Mouse (Mus musculus): ENCODE data around the gene Crabp1.

Crabp1 gene

DNA sequence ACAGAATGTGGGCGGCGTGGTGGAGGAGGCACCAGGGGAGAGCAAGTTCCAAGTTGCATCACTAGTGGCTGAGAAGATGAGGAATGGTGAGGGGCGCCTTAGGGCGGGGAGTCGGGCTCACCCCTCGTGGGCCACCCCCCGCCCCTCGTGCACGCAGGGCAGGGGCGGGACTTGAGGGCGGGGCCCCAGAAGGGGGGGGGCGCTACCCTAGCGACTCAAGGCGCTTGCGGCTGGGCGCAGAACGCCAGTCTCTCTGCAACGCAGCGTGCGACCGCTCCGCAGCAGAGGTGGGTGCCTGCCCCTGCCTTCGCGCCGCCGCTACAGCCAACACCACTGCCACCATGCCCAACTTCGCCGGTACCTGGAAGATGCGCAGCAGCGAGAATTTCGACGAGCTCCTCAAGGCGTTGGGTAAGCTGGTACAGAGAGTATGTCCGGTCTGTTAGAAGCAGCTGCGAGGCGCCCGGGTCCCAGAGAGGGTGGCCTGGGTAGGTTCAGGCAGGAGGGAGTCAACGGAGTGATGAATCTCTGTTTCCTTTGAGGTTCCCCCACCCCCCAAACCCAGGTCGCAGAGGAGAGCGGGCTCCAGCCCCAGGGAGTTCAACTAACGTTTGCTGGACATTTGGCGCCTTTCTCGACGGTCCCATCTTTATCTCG lies at the start of gene Crabp1:
Gene Crabp1 (plus strand): TSS at position 188 of the 657 bp plus-strand sequence.
- DNase-seq (ENCODE audit: low spot score in 2 of 2), result no peak

DNA sequence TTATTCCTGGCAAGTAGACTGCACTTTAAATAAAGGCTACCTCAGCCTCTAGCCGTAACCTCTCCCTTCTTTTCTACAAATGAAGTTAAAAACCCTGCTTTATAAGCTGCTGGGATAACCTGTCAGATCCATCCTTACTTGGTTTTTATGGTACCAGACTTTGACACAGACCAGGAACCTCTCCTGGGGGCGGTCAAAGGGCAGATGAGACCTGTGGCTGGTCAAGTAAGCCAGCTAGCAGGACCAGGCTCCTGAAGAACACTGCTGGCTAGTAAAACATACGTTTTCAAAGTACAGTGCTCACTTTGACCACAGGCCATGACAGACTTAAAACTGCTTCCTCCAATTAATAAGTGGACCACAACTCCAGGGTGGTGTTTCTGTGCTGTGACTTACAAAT lies 48.8 kb upstream of the Crabp1 start:
- DNase-seq (ENCODE audit: low spot score in 2 of 2), result no peak

DNA sequence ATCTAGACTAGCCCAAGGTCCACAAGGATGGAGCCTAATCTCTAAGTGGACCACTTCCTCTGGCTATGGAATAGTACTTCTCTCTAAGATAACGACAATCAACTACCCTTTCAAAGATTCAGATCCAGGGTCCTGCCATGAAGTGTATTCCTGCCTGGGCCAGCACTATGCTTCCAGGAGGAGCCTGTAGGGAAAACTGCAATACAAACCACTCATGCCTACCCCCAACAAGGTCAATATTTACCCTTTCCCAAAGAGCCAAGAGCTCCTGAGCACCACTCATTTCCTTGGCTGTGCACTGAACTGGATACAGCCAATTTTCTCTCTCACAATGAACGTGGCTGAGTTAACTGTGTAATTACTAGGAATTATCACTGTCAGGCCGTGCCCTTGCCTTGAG lies 47.0 kb upstream of the Crabp1 start:
- no peak for DNase-seq (ENCODE audit: low spot score in 2 of 2)

DNA sequence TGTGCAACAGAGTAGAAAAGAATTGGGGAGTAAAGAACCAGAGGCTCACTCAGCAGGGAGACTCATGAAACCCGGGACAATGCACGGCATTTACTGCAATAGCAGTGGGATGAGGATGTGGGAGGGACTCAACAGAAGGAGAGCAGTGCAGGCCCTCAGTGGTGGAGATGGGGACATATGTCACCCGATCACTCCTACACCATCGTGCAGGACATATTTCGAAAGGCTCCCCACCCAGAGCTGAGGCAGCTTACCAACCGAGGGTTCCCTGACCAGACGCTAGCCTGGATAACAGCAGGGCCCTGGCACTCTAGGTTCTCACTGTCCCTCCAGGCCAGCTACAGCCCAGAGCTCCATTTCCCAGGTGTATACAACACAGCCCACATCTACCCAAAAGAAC lies 42.4 kb upstream of the Crabp1 start:
- DNase-seq (ENCODE audit: low spot score in 2 of 2), result no peak

DNA sequence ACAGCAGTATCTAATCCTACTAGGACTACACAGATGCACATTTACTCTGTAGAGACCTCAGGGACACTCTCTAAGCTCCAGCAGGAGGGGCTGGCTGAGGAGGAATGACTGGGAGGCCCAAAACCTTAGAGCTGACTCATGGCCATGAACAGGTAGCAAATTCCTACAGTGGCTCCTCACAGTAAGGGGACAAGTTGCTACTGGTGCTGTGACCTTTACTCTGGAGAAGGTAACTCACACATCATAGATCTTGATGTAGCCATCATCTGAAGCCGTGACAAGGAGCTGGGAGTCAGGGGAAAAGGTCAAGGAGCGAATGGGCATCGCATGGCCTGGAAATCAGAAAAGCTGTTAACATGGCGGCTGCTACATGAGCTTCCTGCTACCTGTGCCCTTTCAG lies 42.0 kb upstream of the Crabp1 start:
- no peak for DNase-seq (ENCODE audit: low spot score in 2 of 2)

DNA sequence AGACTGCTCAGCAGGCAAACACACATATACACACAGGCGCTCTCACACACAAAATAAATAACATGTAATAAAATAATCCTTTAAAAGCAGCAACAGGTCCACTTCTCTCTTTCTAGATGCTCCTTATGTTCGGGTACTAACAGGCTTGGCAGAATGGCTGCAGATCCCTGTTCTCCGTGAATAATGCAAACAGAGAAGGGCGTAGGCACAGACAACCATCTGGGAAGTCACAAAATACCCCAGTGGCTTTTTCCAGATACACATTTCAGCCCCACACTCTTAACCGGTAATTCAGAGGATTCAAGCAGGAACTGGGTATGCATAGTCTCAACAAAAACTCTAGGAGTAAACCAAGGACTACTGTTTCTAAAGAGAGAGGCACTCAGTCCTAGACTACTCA lies 38.2 kb upstream of the Crabp1 start:
- no peak for DNase-seq (ENCODE audit: low spot score in 2 of 2)

DNA sequence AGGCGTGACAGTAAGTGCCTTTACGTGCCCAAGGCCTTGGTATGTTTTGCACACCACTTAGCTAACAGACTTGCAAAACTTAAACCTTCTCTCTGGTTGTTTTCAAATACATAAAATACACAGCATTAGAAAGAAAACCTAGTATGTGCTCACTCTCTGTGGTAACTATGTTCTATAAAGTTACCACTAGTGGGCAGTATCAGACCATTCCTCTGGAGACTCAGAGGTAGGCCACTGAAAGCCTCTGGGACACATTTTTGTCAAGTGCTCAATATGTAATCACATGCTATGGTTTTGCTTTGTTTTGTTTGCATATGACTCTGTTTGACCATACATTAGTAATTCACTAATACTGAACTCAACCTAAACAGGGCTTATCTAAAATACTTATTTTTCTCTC lies 32.4 kb upstream of the Crabp1 start:
- peak; percentile 5 to 12 for DNase-seq (ENCODE audit: low spot score in 2 of 2)

DNA sequence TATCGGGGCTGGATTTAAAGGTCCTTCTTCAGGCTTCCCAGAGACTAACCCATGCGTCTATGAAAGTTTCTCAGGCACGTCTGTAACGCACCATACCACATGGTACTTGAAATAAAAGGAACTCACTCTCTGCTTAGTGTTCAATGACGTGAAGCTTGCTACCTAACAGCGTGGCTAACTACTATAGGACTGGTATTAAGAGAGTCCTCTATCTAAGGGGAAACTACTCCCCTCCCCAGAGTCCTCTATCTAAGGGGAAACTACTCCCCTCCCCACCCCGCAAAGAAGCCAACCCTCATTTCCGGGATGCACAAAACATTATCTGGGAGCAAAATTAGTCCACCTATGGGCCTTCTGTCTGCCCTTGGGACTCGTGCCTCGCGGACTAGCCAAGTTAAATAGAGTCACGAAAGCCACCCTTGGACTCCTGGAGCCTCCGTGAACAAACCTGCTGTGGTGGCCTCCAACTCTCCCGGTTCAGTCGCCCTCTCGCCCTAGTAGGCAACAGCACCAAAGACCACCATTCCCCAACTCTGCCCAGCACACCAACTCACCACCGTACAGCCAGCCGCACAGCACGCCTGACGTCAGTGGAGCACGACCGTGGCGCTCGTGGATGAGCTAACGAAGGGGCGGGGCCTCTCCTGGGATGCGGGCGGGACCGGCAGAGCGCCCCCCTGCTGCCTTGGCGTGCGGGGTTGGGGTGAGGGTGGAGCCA lies 30.5 kb upstream of the Crabp1 start, which contains the start of gene Wdr61:
Gene Wdr61 (minus strand): TSS at position 599 of the 718 bp plus-strand sequence.
- peak; percentile 97 to 98 for DNase-seq (ENCODE audit: low spot score in 2 of 2)

DNA sequence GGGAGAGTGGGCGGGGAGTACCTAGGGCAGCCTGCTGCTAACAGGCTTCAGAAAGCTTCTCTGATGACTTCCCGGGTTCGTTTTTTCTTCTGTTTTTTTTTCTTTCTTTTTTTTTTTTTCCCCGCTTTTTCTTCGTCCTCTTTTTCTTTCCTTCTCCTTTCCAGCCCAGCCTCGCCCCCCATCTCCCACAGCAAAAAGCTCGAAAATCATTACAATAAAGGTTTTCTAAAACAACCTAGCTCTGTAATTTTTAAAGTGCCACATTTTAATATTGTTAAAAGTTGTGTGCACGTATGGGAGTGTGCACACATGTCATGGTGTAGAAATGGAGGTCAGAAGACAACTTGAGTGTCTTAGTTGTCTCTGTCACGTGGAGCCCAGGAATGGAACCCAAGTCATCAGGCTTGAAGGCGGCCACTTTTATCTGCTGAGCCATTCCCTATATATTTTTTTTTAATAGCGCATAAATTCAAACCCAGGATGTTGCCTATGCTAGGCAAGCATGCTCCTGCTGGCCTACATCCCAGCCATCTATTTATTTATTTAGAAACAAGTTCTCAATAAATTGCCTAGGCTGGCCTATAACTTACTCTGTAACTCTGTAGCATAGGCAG lies 29.8 kb upstream of the Crabp1 start:
- no peak for DNase-seq (ENCODE audit: low spot score in 2 of 2)

DNA sequence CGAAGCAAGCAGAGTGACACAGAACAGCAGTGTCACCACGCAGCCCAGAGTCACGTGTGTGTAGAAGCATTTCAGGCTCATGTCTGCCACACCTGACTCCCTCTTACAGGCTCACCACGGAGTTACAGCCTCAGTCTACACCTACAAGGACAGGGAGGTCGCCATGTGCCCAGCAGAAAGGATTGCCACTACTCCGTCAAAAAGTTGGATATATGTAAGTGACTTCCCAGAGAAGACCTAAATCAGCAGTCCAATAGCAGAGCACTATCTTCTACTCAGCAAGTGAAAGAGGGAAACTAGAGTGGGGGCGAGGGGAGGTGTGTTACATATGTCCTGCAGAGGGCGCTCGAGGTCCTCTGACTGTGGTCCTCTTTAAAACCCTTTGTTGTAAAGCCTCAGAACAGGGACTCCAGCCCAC lies 28.3 kb upstream of the Crabp1 start:
- DNase-seq (ENCODE audit: low spot score in 2 of 2), result peak; percentile 39 to 63

DNA sequence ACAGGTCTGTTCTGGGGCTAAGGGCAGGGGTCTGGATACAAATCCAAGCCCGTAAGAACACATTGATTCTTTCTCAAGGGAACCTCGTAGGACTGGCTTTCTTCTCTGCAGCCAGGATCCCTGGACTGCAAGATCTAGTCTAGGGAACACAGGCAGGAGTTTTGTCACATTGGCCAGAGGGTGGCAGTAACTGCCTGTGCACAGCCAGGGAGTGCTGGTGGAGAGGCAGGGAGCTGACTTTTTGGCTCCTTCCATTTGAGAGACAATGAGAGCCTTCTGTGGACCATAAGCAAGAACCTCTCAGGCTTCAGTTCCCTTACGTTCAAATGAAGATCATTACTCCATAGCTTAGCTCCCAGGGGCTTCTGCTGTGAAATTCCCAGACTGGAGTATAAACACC lies 26.2 kb upstream of the Crabp1 start:
- no peak for DNase-seq (ENCODE audit: low spot score in 2 of 2)

DNA sequence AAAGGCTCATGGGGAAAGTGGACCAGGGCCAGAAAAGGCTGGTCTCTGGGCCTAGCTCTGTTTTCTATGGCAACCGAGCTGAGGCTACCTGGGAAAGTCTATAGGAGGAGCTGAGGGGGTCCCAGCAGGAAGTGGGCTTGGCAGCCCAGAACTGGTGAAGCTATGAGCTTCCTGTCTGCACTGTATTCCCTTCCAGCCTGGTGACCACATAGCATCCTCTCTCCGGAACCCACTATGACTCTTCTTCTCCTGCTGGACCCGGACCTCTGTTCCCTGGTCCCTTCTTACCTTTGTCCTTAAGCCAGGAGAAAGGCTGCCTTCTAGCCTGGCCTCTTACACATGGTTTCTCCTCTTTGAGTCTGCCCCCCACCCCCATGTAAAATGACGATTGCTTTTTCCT lies 20.7 kb upstream of the Crabp1 start:
- no peak for DNase-seq (ENCODE audit: low spot score in 2 of 2)

DNA sequence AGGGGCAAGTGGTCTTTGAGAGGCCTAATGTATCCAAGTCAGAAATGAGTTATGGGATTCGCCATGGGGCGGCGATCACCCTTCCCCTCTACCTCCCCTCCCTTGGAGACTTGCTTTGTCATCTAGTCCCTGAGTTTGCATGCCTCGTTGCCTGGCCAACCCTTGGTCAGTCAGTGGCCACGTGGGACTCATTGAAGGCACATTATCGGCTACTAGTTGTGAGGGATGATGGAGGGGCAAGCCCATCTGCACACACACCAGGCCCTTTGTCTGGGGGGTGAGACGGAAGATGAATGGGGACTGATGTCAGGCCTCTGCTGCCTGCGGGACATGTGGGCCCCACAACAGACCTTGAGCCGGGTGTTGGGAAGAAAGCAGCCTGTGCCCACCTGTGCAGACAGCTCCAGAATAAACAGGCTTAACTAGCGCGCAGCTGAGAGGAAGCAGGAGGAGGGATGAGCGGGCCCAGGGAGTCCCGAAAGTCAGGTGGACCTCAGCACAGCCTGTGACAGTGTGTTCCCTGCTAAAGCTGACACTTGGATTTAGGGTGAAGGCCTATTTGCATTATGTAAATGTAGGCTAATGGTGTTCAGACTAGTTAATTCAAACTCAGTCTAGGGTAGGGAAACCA lies 18.7 kb upstream of the Crabp1 start:
- no peak for DNase-seq (ENCODE audit: low spot score in 2 of 2)

DNA sequence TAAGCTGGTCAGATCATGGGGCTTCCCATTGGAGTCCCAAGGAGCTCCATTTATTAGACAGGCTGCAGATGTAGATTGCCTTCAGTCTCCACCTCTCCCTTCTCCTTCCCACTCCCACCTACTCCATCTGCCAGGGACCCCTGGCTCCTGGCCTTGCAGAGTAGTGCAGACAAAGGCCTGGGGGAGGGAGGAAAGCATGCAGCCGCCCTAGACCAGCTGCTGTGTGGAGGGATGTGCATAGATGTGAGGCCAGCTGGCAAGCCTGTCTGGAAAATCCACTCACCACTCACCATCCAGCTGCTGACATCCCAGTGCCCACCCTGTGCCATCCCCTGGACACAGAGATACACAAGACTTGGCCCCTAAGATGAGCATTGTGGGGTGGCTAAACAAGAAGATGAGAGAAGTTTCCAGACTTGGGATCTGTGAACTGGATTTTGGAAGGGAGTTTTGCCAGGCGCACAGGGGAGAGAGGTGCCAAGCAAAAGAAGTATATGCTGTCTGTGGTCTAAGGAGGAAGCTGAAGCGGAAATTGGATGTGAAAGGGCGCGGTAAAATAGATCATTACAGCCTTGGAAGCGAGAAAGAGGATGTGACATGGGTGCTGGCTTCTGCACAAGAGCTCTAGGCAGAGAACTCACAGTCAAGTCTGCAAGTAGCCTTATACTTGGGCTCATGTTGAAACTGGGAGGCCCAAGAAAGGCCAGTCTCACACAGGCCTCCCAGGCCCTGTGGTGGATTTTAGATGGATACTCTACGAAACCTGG lies 14.2 kb upstream of the Crabp1 start:
- no peak for DNase-seq (ENCODE audit: low spot score in 2 of 2)

DNA sequence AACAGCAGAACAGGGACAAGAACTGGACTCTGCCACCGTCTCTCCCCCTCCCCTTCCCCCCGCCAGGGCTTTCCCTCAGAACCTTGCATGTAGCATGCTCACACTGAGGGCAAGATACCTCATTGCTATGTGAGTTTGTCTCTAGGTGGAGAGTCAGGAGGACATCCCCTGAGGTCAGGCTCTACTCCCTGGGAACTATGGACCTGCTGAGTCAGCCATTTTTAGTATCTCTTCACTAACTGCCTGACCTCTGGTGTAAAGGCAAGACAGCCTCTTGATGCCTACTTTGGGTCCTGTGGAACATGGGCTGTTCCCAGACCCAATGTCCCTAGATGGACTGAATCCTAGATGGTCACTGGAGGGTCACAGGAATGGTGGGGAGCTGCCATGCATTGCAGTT lies 12.9 kb upstream of the Crabp1 start:
- no peak for DNase-seq (ENCODE audit: low spot score in 2 of 2)

DNA sequence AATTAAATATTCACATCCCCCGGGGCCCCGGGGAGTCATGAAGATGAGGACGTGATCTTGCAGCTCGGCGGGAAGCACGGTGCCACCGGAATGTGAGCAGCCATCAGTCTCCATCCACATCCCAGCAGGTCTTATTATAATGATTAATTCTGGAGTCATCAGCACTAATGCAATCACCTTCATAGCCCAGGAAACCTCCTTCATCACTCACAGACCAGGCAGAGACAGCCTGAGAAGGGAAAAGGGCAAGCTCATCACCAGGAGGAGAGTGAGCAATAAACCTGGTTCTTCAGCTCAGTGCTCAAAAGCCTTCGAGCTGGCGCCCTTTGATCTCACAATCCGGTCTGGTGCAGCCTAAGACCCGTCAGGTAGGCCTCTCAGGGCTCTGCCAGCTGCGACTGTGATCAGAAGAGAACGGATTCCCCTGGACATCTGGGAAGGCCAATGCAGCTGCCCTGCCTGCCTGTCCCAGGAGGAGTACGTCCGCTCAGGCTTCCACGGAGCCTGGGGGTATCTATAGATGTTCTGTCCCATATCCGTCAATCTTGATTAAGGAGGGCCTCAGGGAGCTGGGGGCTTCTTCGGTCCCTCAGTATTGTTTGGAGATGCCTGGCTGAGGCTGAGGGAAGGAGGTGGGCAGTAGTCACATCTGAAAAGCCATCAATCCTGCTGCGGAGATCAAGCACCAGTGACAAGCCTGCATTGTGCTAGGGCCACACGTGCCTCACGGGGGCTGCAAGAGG lies 12.2 kb upstream of the Crabp1 start:
- no peak for DNase-seq (ENCODE audit: low spot score in 2 of 2)

DNA sequence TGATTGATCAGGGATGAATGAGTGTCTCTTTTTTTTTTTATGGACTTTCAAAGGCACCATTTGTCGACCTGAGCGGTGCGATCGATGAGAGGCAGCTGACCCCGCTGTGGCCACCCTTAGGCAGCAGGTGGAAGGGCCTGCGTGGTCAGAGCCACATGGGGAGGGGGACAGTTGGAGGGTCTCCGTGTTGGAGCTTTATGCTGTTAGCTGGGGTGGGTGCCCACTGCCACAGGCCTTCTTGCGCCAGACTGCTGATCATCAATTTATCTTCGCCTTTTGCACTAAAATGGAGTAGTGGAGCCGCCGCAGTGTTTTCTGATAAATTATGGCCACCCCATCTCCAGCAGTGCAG lies 11.6 kb upstream of the Crabp1 start:
- DNase-seq (ENCODE audit: low spot score in 2 of 2), result no peak

DNA sequence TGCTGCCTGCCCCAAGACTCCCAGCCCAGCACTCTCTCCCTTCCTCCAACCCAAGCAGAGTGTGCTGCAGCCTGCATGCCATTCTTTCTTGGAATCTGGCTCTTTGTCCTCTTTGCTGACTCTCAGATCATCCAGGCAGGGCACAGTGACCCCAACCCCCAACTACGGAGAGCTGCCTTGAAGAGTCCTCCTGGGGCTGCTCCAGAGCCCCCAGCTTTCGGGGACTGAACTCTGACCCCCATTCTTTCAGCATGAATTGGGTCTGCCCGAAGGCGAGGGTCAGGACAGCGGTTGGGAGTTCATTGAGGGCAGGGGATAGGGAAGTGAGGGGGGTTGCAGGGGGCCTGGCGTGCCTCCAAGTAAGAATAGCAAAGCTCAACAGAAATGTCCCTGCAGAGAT lies 5.0 kb upstream of the Crabp1 start:
- DNase-seq (ENCODE audit: low spot score in 2 of 2), result no peak

DNA sequence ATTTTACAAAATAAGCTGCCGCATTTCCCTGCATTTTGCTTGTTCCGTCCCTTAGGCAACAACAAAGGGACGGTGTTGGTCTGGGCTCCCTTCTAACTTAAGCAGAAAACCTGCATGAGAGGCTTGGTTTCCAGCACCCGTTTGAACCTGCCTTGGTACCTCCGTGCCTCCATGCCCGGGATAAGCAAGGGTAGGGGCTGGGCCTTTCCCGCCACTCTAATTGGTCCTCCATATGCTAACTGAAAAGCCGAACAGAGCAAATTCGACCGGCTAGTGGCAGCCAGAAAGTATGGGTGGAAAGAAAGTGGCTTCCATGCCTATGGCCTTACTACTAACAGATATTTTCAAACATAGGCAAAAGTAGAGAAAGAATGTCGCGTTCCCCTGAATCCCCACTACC lies 457 bp upstream of the Crabp1 start:
- no peak for DNase-seq (ENCODE audit: low spot score in 2 of 2)

DNA sequence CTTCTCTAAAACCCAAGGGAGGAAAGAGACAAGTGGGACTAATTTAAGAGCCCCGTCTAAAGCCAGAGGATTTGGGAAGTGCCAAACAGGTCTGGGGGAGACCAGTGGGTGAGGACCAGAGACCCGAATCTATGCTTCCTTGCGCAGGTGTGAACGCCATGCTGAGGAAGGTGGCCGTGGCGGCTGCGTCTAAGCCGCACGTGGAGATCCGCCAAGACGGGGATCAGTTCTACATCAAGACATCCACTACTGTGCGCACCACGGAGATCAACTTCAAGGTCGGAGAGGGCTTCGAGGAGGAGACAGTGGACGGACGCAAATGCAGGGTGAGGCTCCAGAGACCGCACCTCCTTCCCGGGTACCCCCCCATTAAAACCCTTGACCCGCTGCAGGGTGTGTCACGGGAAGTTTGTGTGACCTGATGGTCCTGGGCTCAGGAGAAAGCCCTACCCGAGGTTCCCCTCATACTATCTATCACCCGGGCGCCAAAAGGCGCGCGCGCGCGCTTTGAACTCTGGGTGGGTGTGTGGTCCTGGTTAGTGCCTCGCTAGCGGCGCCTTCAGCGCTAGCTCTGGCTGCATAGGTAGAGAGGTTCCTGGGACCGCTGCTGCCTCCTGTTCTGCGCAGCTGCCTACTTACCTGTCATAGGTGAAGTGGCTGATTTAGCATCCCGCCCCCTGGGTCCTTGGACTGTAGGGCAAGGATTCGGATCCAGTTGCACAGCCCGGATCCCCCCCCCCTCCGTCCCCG lies 963 bp downstream of the Crabp1 start:
- no peak for DNase-seq (ENCODE audit: low spot score in 2 of 2)
